Mouse (Mus musculus) midbrain, embryonic 14.5 days (tissue): ENCODE data around the gene Gsto2. TPM values are rescaled to one million over a fixed set of nuclear protein-coding genes. Genes with fewer than 3 reads are reported as not detected.

Experiments used
- ATAC-seq: fragments of 200-750 bp; cut with Nextera tagmentation; 2 replicates; pipeline ENCODE4 v1.8.0; 2017; ENCODE audit warnings: moderate number of reproducible peaks, moderate library complexity; ENCODE audit not compliant: low FRiP score, low TSS enrichment
- DNase-seq: peaks from one replicate; pipeline ENCODE4 v3.0.0-alpha.2; 2015
- H3K27ac ChIP-seq: fragments of 300-500 bp; sonication (generic); replicated peaks from 2 replicates; pipeline ENCODE4 v1.5.1; 2014; ENCODE audit warnings: mild to moderate bottlenecking, low read depth, low read length, moderate library complexity
- H3K27me3 ChIP-seq: fragments of 300-500 bp; sonication (generic); 2 replicates; pipeline ENCODE4 v1.6.1; 2014; ENCODE audit warnings: low read length, control low read depth, mixed read lengths; ENCODE audit not compliant: control insufficient read depth, insufficient read depth
- H3K36me3 ChIP-seq: fragments of 300-500 bp; sonication (generic); 2 replicates; pipeline ENCODE4 v1.6.1; 2014; ENCODE audit warnings: low read length, control low read depth; ENCODE audit not compliant: control insufficient read depth, insufficient read depth
- H3K4me1 ChIP-seq: fragments of 300-500 bp; sonication (generic); 2 replicates; pipeline ENCODE4 v1.6.1; 2014; ENCODE audit warnings: mild to moderate bottlenecking, antibody characterized with exemption, low read length, control low read depth; ENCODE audit not compliant: control insufficient read depth, insufficient read depth
- H3K4me2 ChIP-seq: fragments of 300-500 bp; sonication (generic); 2 replicates; pipeline ENCODE4 v1.6.1; 2014; ENCODE audit warnings: mild to moderate bottlenecking, low read length, moderate library complexity
- H3K4me3 ChIP-seq: fragments of 300-500 bp; sonication (generic); replicated peaks from 2 replicates; pipeline ENCODE4 v1.5.1; 2014; ENCODE audit warnings: low read depth, low read length
- H3K9ac ChIP-seq: fragments of 300-500 bp; sonication (generic); replicated peaks from 2 replicates; pipeline ENCODE4 v1.6.1; 2014; ENCODE audit warnings: mild to moderate bottlenecking, low read length, moderate library complexity
- H3K9me3 ChIP-seq: fragments of 300-500 bp; sonication (generic); 2 replicates; pipeline ENCODE4 v1.6.1; 2016; ENCODE audit warnings: low read length, control low read depth, mixed read lengths; ENCODE audit not compliant: control insufficient read depth
- WGBS: fragments of 180-500 bp; shearing (Covaris S2); extraction: QIAGEN DNeasy Blood & Tissue Kit; methylation state at CpG from one replicate; pipeline ENCODE4 v1.1.7; 2014; 5-methylcytosine and 5-hydroxymethylcytosine counted together
- microRNA-seq: library from miRNA; unstranded; fragments of <30 nt; microRNA quantifications from one replicate; pipeline ENCODE4, GENCODE M21; 2016
- polyA plus RNA-seq: library from polyadenylated mRNA; unstranded; fragments of >200 nt; fragmentation: Nextera tagmentation; extraction: Ambion mirVana; gene quantifications from 2 replicates; pipeline ENCODE4 v1.2.1, GENCODE M21; 2014

Gsto2 gene
- polyA plus RNA-seq, 1 experiment from 2014 or later = 1.0 TPM

DNA sequence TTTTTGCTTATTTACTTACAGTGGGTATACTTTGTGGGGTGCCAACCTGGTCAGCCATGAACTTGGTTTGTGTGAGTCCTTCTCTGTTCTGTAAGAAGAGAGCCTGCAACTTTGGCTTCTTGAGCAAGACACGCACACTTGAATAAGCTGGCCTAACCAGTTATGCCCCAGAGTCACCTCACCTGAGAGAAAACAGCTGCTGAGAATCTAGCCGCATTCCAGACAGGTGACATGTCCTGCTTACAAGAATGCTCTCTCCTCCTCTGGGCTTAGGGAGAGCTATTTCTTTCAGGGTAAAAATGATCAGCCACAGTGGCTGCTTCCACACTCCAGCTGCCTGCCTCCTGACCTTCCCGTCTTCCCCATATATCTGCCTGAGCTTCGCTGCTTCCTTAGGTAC is 63.7 kb downstream of the Gsto2 start:
- 86% methylated on average over 4 of the region's 4 CpGs for WGBS
- no peak overlapping the region for H3K4me2 ChIP-seq
- no peaks in the 10 kb centered on the region for H3K9me3 ChIP-seq
- H3K27ac ChIP-seq = no peak overlapping the region
- H3K4me3 ChIP-seq = no peak overlapping the region
- DNase-seq (no peak), ATAC-seq (no peak)
- no peaks in the 10 kb centered on the region for H3K36me3 ChIP-seq
- no peaks in the 10 kb centered on the region for H3K27me3 ChIP-seq
- H3K9ac ChIP-seq = no peak overlapping the region
- H3K4me1 ChIP-seq = no peaks in the 10 kb centered on the region

DNA sequence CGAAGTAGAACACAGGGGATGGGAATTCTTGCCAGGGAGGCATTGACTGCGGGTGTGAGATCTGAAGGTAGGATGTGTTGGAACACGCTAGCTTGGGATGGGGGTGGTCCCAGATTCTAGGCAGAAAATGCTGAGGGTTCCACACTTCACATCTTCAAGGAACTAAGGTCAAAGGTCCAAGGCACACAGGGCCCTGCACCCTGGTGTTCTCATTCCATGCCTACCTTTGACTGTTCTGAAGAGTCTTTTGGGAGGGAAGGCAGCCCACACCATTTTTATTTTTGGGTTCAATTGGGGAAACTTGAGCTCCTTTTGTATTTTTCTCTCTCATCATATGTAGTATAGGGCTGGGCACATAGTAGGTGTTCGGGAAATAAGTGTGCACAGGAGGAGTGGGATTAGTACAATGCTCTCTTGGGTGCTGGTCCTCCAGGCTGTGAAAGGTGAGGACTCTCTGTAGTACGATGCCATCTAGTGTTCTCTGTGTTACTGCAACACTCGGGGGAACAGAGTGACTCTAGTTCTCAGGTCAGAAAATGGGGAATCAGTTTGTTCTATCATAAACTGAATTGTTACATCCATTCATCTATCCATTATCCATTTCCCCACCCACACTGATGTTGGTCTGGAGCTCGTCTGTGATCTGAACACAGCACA is 66.8 kb downstream of the Gsto2 start:
- Histone ChIP-seq H3K4me3 (no peak overlapping the region), H3K4me2 (no peak overlapping the region), H3K27ac (no peak overlapping the region), H3K36me3 (no peaks in the 10 kb centered on the region), H3K4me1 (no peaks in the 10 kb centered on the region), H3K9me3 (no peaks in the 10 kb centered on the region), H3K27me3 (no peaks in the 10 kb centered on the region), H3K9ac (no peak overlapping the region)
- ATAC-seq (no peak; the same call in 1 of the 2 replicates), DNase-seq (peak; percentile 80)
- WGBS = 43% methylated on average over 7 of the region's 7 CpGs

DNA sequence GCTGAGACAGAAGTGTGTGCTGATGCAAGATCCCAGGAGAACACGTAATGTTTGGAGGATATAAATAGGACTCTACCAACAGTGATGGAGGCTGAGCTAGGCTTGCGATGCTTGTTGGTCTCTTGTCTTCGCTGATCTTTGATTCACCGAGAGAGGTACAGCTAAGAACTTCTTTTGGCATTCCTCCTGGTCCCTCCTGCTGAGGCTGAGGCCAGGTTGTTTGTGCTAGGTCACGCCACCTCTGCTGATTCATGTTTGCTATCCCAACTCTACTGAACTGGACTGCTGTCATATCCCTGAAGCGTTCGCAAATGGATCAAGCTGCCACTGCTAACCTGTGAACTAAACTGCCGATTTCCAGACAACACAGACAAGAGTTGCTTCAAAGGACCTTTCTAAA is 68.8 kb downstream of the Gsto2 start:
- Histone ChIP-seq H3K27me3 (no peaks in the 10 kb centered on the region), H3K9ac (no peak overlapping the region), H3K36me3 (no peaks in the 10 kb centered on the region), H3K27ac (no peak overlapping the region), H3K9me3 (no peaks in the 10 kb centered on the region), H3K4me2 (no peak overlapping the region), H3K4me3 (no peak overlapping the region), H3K4me1 (peaks cover 9% of the 10 kb centered on the region)
- WGBS = 91% methylated on average over 8 of the region's 8 CpGs
- no peak for ATAC-seq
- DNase-seq = no peak

DNA sequence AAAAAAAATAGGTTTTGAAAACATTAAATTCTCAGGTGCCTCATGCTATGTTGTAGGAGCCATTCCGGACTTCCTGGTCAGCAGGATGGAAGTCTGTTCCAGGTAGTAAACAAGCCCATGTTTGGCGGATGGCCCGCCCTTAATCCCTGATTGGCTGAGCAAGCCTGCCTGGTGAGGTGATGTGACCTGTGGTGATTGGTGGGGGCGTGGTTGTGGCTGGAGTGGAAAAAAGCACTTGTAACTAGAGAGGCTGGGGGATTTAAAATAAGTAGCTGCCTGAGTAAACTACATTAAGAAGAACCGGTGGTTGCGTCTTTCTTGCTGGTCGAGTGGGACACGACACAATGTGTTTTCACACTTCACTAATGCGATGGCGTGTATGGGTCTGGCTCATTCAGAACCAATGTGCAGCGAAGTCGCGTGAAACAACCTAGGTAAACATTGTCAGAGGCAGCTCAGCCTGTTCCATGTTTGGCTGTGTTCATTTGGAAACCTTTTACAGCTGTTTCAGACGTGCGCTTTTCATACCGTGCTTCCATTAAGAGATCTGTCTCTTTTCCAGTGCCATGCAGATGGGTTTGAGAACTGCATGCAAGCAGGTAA is 69.4 kb downstream of the Gsto2 start:
- whole genome bisulfite sequencing = 75% methylated on average over 16 of the region's 16 CpGs
- H3K27ac ChIP-seq = no peak overlapping the region
- DNase-seq (no peak), ATAC-seq (no peak)
- H3K4me1 ChIP-seq = peaks cover 9% of the 10 kb centered on the region
- no peaks in the 10 kb centered on the region for H3K27me3 ChIP-seq
- no peaks in the 10 kb centered on the region for H3K36me3 ChIP-seq
- no peak overlapping the region for H3K4me3 ChIP-seq
- H3K9me3 ChIP-seq = no peaks in the 10 kb centered on the region
- no peak overlapping the region for H3K9ac ChIP-seq
- H3K4me2 ChIP-seq = no peak overlapping the region

DNA sequence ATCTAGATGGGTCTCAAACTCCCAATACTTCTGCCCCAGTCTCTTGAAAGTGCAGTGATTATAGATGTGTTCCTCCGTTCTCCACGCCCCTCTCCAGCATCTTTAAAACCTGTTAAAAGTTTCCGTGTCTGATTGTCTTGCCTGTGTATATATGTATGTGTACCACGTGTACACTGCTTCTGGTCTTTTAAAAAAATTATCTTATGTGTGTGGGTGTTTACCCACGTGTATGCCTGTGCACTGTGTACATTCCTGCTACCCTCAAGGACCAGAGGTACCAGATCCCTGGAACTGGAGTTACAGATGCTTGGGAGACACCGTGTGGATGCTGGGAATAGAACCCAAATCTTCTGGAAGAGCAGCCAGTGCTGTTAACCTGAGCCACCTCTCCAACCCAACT is 70.2 kb downstream of the Gsto2 start:
- Histone ChIP-seq H3K36me3 (no peaks in the 10 kb centered on the region), H3K27me3 (no peaks in the 10 kb centered on the region), H3K9ac (no peak overlapping the region), H3K4me2 (no peak overlapping the region), H3K27ac (no peak overlapping the region), H3K9me3 (no peaks in the 10 kb centered on the region), H3K4me1 (peaks cover 9% of the 10 kb centered on the region), H3K4me3 (no peak overlapping the region)
- ATAC-seq = no peak
- DNase-seq = no peak
- WGBS = 85% methylated on average over 6 of the region's 6 CpGs

Small RNA genes within 50 kb of the gene (microRNA-seq; reads per million reads assigned to microRNA genes)
- gene Gm22240 = not detected

Other genes with a start within 250 kb of the Gsto2 start
- 0.09 and 0.29 TPM in 2 replicates for gene Col17a1, start 173.4 kb upstream of the Gsto2 start, polyA plus RNA-seq
- gene Sfr1, start 133.9 kb upstream of the Gsto2 start, polyA plus RNA-seq = 168 and 176 TPM in 2 replicates
- 115 and 150 TPM in 2 replicates for gene Gsto1, start 10.6 kb upstream of the Gsto2 start, polyA plus RNA-seq
- gene Cfap43, start 53.8 kb downstream of the Gsto2 start, polyA plus RNA-seq = 0.47 and 0.77 TPM in 2 replicates
- 3.4 and 5.2 TPM in 2 replicates for gene Itprip, start 53.8 kb downstream of the Gsto2 start, polyA plus RNA-seq
- 0.47 and 0.89 TPM in 2 replicates for gene Cfap58, start 72.1 kb downstream of the Gsto2 start, polyA plus RNA-seq